Mouse (Mus musculus) liver, postnatal 0 days (tissue): ENCODE data around the gene Rnf26. TPM values are rescaled to one million over a fixed set of nuclear protein-coding genes. Genes with fewer than 3 reads are reported as not detected.

Experiments used
- ATAC-seq: fragments of 200-750 bp; cut with Nextera tagmentation; 2 replicates; pipeline ENCODE4 v1.8.0; 2017; ENCODE audit warnings: mild to moderate bottlenecking, moderate library complexity
- DNase-seq: peaks from one replicate; pipeline ENCODE4 v3.0.0-alpha.2; 2016
- H3K27ac ChIP-seq: fragments of 300-500 bp; sonication (generic); 2 replicates; pipeline ENCODE4 v1.5.1; 2014; ENCODE audit warnings: antibody characterized with exemption, moderate library complexity, mild to moderate bottlenecking, low read depth
- H3K27me3 ChIP-seq: fragments of 300-500 bp; sonication (generic); 2 replicates; pipeline ENCODE4 v1.6.1; 2014; ENCODE audit warnings: low read length, control low read depth, mixed read lengths; ENCODE audit not compliant: insufficient read depth
- H3K36me3 ChIP-seq: fragments of 300-500 bp; sonication (generic); replicated peaks from 2 replicates; pipeline ENCODE4 v1.6.1; 2014; ENCODE audit warnings: mild to moderate bottlenecking, control low read depth, low read length, moderate library complexity, mixed read lengths; ENCODE audit not compliant: insufficient read depth
- H3K4me1 ChIP-seq: fragments of 300-500 bp; sonication (generic); 2 replicates; pipeline ENCODE4 v1.6.1; 2014; ENCODE audit warnings: antibody characterized with exemption, mild to moderate bottlenecking, control low read depth; ENCODE audit not compliant: insufficient read depth
- H3K4me2 ChIP-seq: fragments of 300-500 bp; sonication (generic); 2 replicates; pipeline ENCODE4 v1.6.1; 2014; ENCODE audit warnings: low read depth, mild to moderate bottlenecking, low read length, moderate library complexity, mixed read lengths
- H3K4me3 ChIP-seq: fragments of 300-500 bp; sonication (generic); 2 replicates; pipeline ENCODE4 v1.5.1; 2014; ENCODE audit warnings: low read depth, low read length
- H3K9ac ChIP-seq: fragments of 300-500 bp; sonication (generic); replicated peaks from 2 replicates; pipeline ENCODE4 v1.6.1; 2014; ENCODE audit warnings: mild to moderate bottlenecking, moderate library complexity
- H3K9me3 ChIP-seq: fragments of 300-500 bp; sonication (generic); 2 replicates; pipeline ENCODE4 v1.6.1; 2016; ENCODE audit warnings: mild to moderate bottlenecking, control low read depth, low read length, mixed read lengths
- CTCF ChIP-seq: sonication (generic); IDR thresholded peaks from 2 replicates; pipeline ENCODE4 v1.5.1; 2016; ENCODE audit warnings: antibody characterized with exemption, low read depth
- EP300 ChIP-seq: IDR thresholded peaks from 2 replicates; pipeline ENCODE4 v1.6.1; 2016; ENCODE audit warnings: antibody characterized with exemption, low read depth, mild to moderate bottlenecking
- WGBS: fragments of 180-500 bp; shearing (Covaris S2); extraction: QIAGEN DNeasy Blood & Tissue Kit; methylation state at CpG from one replicate; pipeline ENCODE4 v1.1.7; 2014; ENCODE audit not compliant: insufficient replicate concordance; 5-methylcytosine and 5-hydroxymethylcytosine counted together
- polyA plus RNA-seq: library from polyadenylated mRNA; unstranded; fragments of >200 nt; fragmentation: Nextera tagmentation; extraction: Ambion mirVana; gene quantifications from 2 replicates; pipeline ENCODE4 v1.2.1, GENCODE M21; 2015

Rnf26 gene
- polyA plus RNA-seq, 1 experiment from 2014 or later = 18.8 TPM

GRCm38 (mm10) chr9:44104881-44105280, 8.4 kb downstream of the Rnf26 start:
- DNase-seq (no peak), ATAC-seq (no peak)
- Histone ChIP-seq H3K27me3 (no peaks in the 10 kb centered on the region), H3K36me3 (peaks cover 14% of the 10 kb centered on the region), H3K9ac (no peak overlapping the region), H3K4me2 (no peak overlapping the region), H3K4me1 (peaks cover 13% of the 10 kb centered on the region), H3K27ac (peak overlapping the region; percentile 71), H3K4me3 (no peak overlapping the region), H3K9me3 (no peaks in the 10 kb centered on the region)
- no peak for TF ChIP-seq CTCF
- 79% methylated on average over 7 of the region's 7 CpGs for WGBS

GRCm38 (mm10) chr9:44101490-44101889, 11.8 kb downstream of the Rnf26 start, which contains the start of gene Mfrp:
TSS of gene Mfrp (plus strand) at chr9:44101729.
- TF ChIP-seq CTCF (no peak), EP300 (no peak)
- 83% methylated on average over 9 of the region's 9 CpGs for WGBS
- no peak for DNase-seq
- Histone ChIP-seq H3K27ac (no peak within 1 kb of the TSS), H3K27me3 (no peaks in the 10 kb centered on the region), H3K9me3 (no peaks in the 10 kb centered on the region), H3K4me2 (no peak within 1 kb of the TSS), H3K9ac (no peak within 1 kb of the TSS), H3K36me3 (peaks cover 2% of the 10 kb centered on the region; the same call in 1 of the 2 replicates), H3K4me1 (no peaks in the 10 kb centered on the region), H3K4me3 (no peak within 1 kb of the TSS)
- no peak for ATAC-seq

- 69% methylated on average over 9 of the region's 9 CpGs for WGBS
- Histone ChIP-seq H3K4me2 (no peak overlapping the region), H3K9me3 (no peaks in the 10 kb centered on the region), H3K4me3 (no peak overlapping the region), H3K36me3 (no peaks in the 10 kb centered on the region; the same call in 1 of the 2 replicates), H3K9ac (no peak overlapping the region), H3K4me1 (peaks cover 3% of the 10 kb centered on the region; the same call in 1 of the 2 replicates), H3K27me3 (no peaks in the 10 kb centered on the region), H3K27ac (no peak overlapping the region)
- TF ChIP-seq EP300 = no peak
- TF ChIP-seq CTCF = no peak
- DNase-seq (no peak), ATAC-seq (no peak)
Measured at GRCm38 (mm10) chr9:44096536-44096935, 16.8 kb downstream of the Rnf26 start.

GRCm38 (mm10) chr9:44095781-44096180, 17.5 kb downstream of the Rnf26 start:
- TF ChIP-seq CTCF = no peak
- TF ChIP-seq EP300 = no peak
- ATAC-seq = no peak
- peaks cover 3% of the 10 kb centered on the region; the same call in 1 of the 2 replicates for H3K4me1 ChIP-seq
- DNase-seq = no peak
- WGBS = 81% methylated on average over 9 of the region's 9 CpGs
- H3K4me3 ChIP-seq = no peak overlapping the region
- no peak overlapping the region for H3K4me2 ChIP-seq
- H3K9me3 ChIP-seq = no peaks in the 10 kb centered on the region
- H3K9ac ChIP-seq = no peak overlapping the region
- H3K27ac ChIP-seq = no peak overlapping the region
- no peaks in the 10 kb centered on the region; the same call in 1 of the 2 replicates for H3K36me3 ChIP-seq
- H3K27me3 ChIP-seq = no peaks in the 10 kb centered on the region

GRCm38 (mm10) chr9:44094737-44095136, 18.6 kb downstream of the Rnf26 start:
- WGBS = 39% methylated on average over 3 of the region's 3 CpGs
- Histone ChIP-seq H3K36me3 (no peaks in the 10 kb centered on the region; the same call in 1 of the 2 replicates), H3K4me3 (no peak overlapping the region), H3K4me1 (peaks cover 3% of the 10 kb centered on the region; the same call in 1 of the 2 replicates), H3K9ac (no peak overlapping the region), H3K27me3 (no peaks in the 10 kb centered on the region), H3K4me2 (no peak overlapping the region), H3K27ac (no peak overlapping the region), H3K9me3 (no peaks in the 10 kb centered on the region)
- no peak for ATAC-seq
- no peak for TF ChIP-seq EP300
- no peak for TF ChIP-seq CTCF
- no peak for DNase-seq

- WGBS = 46% methylated on average over 24 of the region's 24 CpGs
- peaks cover 3% of the 10 kb centered on the region; the same call in 1 of the 2 replicates for H3K4me1 ChIP-seq
- peak; percentile 82 for TF ChIP-seq CTCF
- TF ChIP-seq EP300 = no peak
- DNase-seq (peak; percentile 78), ATAC-seq (peak; percentile 50; the same call in 1 of the 2 replicates)
- no peaks in the 10 kb centered on the region for H3K27me3 ChIP-seq
- no peak overlapping the region for H3K4me3 ChIP-seq
- no peak overlapping the region for H3K27ac ChIP-seq
- no peak overlapping the region for H3K9ac ChIP-seq
- H3K36me3 ChIP-seq = no peaks in the 10 kb centered on the region; the same call in 1 of the 2 replicates
- no peaks in the 10 kb centered on the region for H3K9me3 ChIP-seq
- no peak overlapping the region for H3K4me2 ChIP-seq
Measured at GRCm38 (mm10) chr9:44093612-44094503, 19.5 kb downstream of the Rnf26 start.
